Mouse (Mus musculus): Measurements from ENCODE around the gene Igfbp4.

Gene Igfbp4

DNA sequence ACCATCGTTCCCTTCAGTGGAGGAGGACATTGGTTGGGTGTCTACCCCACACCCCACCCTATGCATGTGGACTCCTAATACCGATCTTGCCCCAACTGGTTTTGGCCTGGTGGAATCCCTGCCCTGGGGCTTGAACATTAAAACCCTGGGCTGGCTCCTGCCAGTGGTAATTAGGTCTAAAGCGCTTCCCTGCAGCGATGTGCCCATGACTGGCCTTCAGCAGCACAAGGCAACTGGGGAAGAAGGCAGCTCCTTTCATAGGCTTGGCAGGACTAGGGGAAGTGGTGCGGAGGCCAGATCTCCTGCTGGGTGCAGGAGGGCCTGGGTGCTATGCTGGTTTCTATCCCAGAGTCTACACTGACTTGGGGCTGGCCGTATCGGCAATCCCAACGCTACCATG lies 42.5 kb downstream of the Igfbp4 start:
- DNase-seq (ENCODE audit: low spot score) = no peak

DNA sequence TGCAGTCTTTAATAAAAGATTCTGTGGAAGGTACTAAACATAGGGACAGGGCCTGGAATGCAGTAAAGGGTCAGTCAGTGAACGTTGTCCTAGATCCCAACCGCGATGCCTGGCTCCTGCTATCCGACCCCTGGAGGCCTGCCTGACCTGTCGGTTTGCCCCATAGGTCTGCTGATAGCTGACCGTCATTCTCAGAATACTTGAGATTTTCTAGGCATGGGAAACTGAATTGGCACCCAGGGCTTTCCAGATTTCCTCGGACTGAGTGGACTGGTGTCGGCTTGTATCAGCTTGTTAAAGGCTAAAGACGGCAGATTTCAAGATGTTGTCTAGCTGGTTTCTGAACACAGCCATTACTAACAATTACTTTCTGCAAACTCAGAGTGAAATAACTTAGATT lies 43.3 kb downstream of the Igfbp4 start:
- no peak for DNase-seq (ENCODE audit: low spot score)

DNA sequence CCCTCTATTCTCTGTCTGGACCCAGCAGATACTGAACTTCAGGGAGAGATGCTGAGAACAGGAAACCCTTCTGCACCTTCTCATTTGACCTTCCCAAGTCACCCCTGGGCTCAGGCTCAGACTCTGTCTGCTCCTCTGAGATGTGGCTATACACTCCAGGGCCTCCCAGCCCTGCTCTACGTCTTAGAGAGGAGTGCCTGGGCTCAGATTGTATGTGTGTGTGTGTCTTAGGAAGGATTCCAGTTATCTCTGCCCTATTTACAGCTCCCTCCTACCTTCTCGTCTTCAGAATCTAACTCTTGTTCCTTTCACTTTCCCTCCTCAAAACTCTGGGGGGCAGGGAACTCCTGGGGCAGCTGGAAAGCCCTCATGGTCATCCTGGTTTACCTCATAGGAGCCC lies 47.4 kb downstream of the Igfbp4 start:
- no peak for DNase-seq (ENCODE audit: low spot score)

DNA sequence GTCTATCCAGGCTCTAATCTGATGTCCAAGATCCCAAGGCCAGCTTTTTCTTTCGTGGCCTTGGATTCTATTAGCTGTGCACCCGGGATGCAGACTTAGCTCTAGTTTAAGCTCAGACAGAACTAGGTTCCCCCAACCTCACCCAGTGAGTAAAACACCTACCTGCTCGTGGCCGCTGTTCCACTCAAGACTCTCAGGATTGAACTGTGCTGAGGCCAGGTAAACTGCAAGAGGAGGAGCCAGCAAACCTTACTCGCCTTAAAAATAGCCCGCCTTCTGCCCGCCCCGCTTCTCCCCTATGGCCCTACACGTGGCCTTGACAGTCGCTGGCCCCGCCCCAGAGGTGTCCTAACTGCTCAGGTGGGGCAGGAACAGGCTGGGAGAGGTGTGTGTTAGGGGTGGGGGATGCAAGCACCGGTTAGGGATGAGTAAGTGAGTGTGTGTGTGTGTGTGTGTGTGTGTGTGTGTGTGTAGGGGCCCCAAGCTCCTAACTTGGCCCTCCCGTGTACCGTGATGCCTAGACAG lies 48.1 kb downstream of the Igfbp4 start, which contains the start of gene Tns4:
Tns4 (minus strand) TSS at position 230 of the 525 bp plus-strand sequence.
- no peak for DNase-seq (ENCODE audit: low spot score)

DNA sequence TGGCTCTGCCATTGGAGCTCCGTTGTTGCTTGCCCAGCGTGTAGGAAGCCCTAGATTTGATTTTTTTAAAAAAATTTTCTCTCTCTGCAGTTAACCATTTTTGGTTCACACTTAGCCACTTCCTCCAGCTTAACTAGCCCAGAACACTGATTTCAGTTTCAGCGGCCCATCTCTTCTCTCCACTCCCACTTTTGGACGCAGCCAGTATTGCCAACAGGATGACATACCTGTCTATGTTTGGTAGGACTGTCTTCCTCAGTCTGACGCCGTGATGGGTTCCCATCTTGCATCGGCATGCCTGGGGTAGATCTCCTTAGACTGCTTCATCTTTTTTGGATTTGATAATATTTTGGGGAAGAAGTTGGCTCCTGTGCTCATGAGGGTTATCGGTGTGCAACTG lies 49.3 kb downstream of the Igfbp4 start:
- DNase-seq (ENCODE audit: low spot score) = no peak

DNA sequence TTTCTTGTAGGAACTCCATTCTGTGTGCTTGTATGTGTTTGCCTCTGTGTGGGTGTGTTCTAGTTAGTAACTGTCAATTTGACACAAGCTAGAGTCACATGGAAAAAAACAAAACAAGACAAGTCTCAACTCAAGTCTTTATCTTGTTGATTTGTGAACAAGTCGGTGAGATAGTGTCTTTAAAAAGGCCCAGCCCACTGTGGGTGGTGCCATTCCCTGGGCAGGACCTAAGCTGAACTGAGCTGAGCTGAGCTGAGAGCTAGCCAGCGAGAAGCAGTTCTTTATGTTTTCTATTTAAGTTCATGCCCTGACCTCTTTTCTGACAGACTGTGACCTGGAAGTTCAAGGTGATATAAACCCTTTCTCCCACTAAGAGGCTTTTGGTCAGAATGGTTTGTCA lies 50.6 kb downstream of the Igfbp4 start:
- DNase-seq (ENCODE audit: low spot score) = no peak

DNA sequence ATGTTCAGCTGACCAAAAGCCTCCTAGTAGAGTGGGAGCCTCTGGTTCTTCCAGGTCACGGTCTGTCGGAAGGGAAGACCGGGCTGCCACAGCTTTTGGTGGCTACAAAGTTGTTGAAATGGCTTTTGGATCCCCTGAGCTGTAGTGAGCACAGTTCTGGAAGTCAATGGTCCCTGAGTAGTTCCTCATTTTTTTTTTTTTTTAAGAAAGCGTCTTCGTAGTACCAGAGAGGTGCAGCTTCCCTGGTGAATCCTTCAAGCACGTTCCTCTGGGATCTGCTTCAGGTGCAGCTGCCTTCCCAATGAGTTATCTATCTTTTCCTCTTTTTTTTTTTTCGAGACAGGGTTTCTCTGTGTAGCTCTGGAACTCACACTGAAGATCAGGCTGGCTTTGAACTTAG lies 52.7 kb downstream of the Igfbp4 start:
- no peak for DNase-seq (ENCODE audit: low spot score)

DNA sequence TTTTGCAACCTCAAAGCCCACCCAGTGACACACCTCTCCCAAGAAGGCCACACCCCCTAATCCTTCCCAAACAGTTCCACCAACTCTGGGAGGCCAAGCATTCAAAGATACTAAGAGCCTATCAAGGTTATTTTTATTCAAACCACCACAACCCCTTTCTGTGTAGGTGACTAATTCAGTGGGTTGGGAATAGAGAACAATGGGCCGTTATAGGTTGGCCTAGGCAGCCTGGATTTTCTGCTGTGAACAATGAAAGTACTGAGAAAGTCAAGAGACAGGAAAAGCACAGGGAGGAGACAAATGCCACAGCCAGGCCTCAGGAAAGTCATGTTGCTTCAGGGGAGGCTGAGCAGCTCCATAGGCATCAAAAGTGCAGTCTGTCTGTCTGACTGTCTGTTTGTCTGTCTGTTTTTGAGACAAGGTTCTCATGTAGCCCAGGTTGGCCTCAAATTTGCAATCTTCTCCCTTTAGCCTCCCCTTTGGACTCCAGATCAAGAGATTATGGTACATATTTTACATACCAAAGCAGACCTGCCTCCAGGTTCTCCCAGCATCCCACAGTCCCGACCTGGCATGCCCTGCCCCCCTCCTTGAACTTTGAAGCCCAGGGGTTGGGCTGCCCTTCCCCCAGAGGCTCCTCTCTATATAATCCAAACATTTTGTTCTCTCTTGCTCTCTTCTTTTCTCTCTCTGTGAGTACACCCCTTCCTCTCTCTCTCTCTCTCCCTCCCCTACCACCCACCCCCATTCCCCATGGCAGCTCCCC lies 54.0 kb downstream of the Igfbp4 start:
- DNase-seq (ENCODE audit: low spot score) = no peak

DNA sequence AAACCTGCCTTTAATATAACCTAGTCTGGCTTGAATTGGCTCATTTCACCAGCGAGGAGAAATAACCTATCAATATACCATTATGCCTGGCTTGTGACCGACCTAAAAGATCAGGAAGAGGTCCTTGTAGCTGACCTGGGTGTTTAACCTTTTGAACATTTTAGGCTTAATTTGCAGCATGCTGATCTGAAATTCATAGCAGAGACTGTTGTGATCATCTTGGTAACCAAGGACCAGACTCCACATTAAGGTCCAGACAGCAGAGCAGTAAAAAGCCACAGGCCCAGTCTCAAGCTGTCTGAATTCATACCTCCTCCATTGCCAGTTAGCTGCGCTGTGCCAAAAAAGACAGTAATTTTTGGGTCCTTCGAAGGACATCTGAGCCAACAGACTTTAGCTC lies 54.7 kb downstream of the Igfbp4 start:
- no peak for DNase-seq (ENCODE audit: low spot score)

DNA sequence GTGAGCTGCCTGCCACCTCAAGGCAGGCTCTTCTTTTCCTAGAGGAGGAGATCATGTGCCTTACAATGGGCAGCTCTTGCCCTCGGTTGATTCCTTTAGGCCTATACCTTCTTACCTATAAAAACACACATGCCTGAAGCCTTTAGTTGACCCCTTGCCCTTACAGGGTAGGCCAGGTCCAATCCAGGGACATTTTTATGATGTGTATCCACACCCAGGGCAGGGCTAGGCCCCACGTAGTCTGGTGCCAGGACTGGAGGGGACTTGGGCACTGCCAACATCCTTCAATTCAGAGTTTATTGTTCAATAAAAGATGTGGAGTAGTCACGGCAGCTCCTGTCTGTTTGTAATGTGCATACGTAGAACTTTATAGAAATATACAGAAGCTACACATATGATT lies 55.4 kb downstream of the Igfbp4 start:
- DNase-seq (ENCODE audit: low spot score) = no peak

DNA sequence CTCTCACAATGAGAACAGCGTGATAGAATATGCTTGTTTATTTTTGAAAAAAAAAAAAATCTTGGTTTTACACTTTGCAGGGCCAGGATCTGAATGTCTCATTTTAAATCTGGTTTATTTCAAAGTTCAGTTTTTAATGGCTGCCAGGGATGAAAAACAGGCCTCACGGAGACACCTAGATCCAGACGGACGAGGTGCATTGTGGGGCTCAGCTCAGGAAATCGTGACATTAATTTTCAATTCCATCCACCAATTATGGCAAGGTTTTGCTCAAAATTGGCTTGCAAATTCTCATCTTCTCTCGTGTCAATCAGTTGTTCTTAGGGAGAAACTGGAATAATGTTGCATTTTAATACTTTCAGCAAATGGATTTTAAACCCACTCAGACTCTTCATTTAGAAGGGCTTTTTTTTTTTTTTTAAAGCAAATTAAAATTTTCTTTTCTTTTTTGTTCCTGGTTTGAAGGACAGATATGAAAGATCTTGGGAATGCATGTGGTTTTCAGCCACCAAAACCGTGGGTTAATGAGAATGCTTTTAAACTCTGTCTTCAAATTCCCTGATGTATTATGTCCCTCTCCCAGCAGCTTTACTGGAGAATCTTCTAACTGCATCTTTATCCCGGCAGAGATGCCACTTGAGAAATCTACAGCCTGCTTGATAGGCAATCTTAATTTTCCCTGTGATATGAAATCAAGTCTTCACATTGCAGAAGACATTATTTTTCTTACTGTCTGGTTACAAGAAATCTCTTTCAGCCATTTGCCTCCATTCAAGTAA lies 56.1 kb downstream of the Igfbp4 start:
- DNase-seq (ENCODE audit: low spot score) = no peak

DNA sequence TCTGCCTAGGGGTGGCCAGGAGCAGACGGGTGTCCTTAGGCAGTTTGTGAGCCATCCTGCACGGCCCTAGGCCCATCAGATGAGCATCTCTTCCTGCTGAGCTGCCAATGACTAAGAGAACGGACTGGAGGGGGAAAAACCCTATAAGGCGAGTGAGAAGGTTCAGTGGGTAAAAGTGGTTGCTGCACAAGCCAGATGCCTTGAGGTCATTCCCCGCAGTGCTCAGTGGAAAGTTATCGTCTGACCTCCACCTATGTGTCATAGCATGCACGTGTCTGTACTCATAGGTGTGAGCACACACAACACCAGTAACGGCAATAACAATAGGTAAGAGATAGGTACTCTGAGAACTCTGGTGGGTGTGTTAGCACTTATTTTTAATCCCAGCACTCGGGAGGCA lies 57.9 kb downstream of the Igfbp4 start:
- DNase-seq (ENCODE audit: low spot score) = no peak

DNA sequence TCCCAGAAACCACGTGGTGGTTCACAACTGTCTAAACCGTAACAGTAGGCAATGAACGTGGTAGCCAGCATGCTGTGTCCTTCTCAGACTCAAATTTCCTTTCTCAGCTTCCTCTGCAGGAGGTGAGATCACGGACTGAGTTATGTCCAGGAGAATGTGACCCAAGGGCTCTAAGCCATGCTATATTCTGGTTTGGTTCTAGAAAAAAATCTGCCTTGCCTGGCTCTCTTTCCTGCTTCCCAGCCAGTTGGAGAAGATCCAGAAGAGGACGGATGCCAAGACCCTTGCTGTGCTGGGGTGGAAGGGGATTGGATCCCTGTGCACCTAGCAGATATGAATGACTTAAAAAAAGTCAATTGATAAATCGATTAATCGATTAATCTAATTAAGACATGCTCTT lies 58.5 kb downstream of the Igfbp4 start:
- no peak for DNase-seq (ENCODE audit: low spot score)

DNA sequence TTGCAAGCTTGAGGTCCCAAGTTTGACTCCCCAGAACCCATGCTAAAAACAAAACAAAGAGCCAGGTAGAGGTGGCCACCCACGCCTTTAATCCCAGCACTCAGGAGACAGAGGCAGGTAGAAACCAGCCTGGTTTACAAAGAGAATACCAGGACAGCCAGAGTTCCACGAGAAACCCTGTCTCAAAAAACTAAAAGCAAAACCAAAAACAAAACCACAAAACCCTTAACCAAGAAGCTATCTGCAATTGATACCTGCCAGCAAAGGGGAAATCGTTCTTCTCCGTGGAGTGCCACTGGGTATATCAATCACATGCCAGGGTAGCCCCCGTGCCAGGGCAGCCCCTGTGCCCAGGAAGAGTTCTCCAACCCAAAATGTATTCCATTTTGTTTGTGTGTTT lies 59.2 kb downstream of the Igfbp4 start:
- no peak for DNase-seq (ENCODE audit: low spot score)

DNA sequence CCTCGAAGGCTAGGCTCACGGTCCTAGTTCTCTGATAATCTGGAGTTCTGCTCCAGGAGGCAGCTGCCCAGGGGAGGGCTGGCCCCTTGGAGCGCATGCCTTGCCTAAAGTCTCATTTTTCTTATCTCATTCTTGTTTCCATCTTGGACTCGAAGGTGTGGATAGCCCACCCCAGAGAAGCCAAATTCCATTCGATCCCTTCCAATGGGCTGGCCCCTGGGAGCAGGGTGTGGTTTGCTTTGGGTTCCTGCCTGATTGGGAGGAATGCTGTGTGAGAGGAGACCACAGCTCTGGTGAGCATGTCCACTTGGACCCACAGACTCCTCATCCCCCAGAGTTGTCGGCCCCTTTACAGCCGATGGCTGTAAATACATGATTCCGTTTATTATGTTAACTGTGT lies 60.6 kb downstream of the Igfbp4 start:
- no peak for DNase-seq (ENCODE audit: low spot score)

DNA sequence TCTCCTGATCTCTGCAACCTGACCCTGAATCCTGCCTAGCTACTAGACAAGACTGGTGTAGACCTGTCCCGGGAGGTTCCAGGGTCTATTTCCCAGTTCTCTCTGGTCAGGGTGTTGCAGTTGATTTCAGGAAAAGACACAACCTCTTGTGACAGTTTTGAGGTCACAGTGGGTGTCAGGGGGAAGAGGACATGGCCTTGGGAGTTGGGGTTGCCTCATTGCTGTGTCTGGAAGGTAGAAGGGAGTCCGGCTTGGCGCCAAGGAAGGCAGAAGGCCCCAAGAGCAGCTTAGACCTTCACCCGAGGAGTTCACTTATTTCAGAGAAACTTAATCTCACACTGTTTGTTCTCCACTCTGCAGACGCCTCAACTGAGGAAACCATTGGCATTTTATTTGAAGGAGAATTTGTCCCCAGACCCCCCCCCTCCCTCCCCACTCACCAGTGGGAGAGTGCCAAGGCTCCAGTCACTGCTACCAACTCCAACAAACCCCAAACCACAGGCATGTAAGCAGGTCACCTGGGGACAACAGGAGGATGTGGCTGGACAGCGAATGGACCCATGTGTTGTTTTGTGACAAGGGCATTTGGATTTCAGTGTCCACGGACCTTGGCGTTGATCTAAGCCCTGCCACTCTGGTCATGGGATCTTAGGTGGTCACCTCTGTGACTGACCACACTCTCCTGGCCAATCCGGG lies 61.7 kb downstream of the Igfbp4 start:
- DNase-seq (ENCODE audit: low spot score) = no peak

All from left cerebral cortex, adult 11 months (tissue).